Mouse (Mus musculus) spleen, adult 2 months (tissue): Measurements from ENCODE around the gene Efhc2.

ENCODE experiments used
- CTCF ChIP-seq: fragments of 200-500 bp; IDR thresholded peaks from 2 replicates; pipeline ENCODE4 v1.5.1; 2011; ENCODE audit warnings: mild to moderate bottlenecking, inconsistent platforms; ENCODE audit not compliant: insufficient read depth, insufficient read length, insufficient replicate concordance; ENCODE audit errors: extremely low read depth
- POLR2A ChIP-seq: fragments of 200-500 bp; IDR thresholded peaks from 2 replicates; pipeline ENCODE4 v1.6.1; 2011; ENCODE audit warnings: low read depth, low read length, inconsistent platforms

DNA sequence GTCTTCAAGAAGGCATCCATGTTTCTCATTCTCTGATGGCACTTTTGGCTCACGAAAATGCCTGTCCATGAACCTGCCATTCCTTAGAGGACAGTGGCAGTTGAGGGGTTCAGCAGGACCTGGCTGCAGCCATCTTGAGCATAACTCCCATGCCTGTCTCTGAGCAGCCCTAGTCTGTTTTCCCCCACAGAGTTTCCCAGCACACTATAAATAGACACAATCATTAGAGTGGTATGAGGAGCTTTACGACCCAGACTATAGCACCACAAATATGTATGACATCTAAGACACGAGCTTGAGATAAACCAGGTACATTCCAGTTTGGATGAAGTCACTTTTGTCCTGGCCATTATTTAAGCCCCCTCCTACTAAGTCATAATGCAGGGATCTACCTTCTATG lies 143.4 kb downstream of the Efhc2 start:
- TF ChIP-seq CTCF: no peak
- TF ChIP-seq POLR2A: no peak
